Mouse (Mus musculus) lung, adult 2 months (tissue): ENCODE data around the gene Ephb3.

Source experiments
- CTCF ChIP-seq: fragments of 200-500 bp; IDR thresholded peaks from 2 replicates; pipeline ENCODE4 v1.5.1; 2011; ENCODE audit warnings: mild to moderate bottlenecking, low read length, control low read depth; ENCODE audit not compliant: insufficient read depth
- POLR2A ChIP-seq: fragments of 200-500 bp; IDR thresholded peaks from 2 replicates; pipeline ENCODE4 v1.6.1; 2011; ENCODE audit warnings: low read depth, mild to moderate bottlenecking, control low read depth, low read length, borderline replicate concordance; ENCODE audit errors: extremely low read depth

- no peak for TF ChIP-seq CTCF
- peak; percentile 10; the same call in 1 of the 2 replicates for TF ChIP-seq POLR2A
These were observed 6.2 kb downstream of the Ephb3 start for GRCm38 (mm10) chr16:21210667-21211338.
